Mouse (Mus musculus): ENCODE results near the gene Gm21985. TPM values are rescaled to one million over a fixed set of nuclear protein-coding genes. Genes with fewer than 3 reads are reported as not detected.

Gene Gm21985
- not detected in 2 replicates for polyA plus RNA-seq (2014; fragmentation: Nextera tagmentation; extraction: Ambion mirVana)

- peak; percentile 60 for DNase-seq (ENCODE audit: low spot score)
- no peaks in the 10 kb centered on the region for H3K27me3 ChIP-seq (ENCODE audit: control insufficient read depth, insufficient read depth, low read length)
- peak within 1 kb of the TSS; percentile 78 for H3K9ac ChIP-seq (ENCODE audit: low read depth, low read length)
- peak within 1 kb of the TSS; percentile 86 for H3K4me2 ChIP-seq (replicated peaks; ENCODE audit: low read depth, low read length)
- no peaks in the 10 kb centered on the region for H3K36me3 ChIP-seq (ENCODE audit: control insufficient read depth, insufficient read depth, low read length)
- peak within 1 kb of the TSS; percentile 92 for H3K27ac ChIP-seq (ENCODE audit: low read depth, low read length)
- no peaks in the 10 kb centered on the region for H3K9me3 ChIP-seq (ENCODE audit: control insufficient read depth, low read length)
- H3K4me3 ChIP-seq (ENCODE audit: low read depth, low read length): peak within 1 kb of the TSS; percentile 71
- ATAC-seq (ENCODE audit: low FRiP score): peak; percentile 50
- 2% methylated on average over 11 of the region's 11 CpGs for WGBS
- H3K4me1 ChIP-seq (replicated peaks; ENCODE audit: control insufficient read depth, insufficient read depth, low read length): no peaks in the 10 kb centered on the region
These were observed at the start of gene Gm21985 for GRCm38 (mm10) chr2:112266242-112266592. TSS of gene Gm21985 (plus strand) at chr2:112266314.

GRCm38 (mm10) chr2:112217614-112218013 lies 48.5 kb upstream of the Gm21985 start:
- no peak overlapping the region for H3K4me2 ChIP-seq (replicated peaks; ENCODE audit: low read depth, low read length)
- H3K27me3 ChIP-seq (ENCODE audit: control insufficient read depth, insufficient read depth, low read length): no peaks in the 10 kb centered on the region
- ATAC-seq (ENCODE audit: low FRiP score): no peak
- H3K4me1 ChIP-seq (replicated peaks; ENCODE audit: control insufficient read depth, insufficient read depth, low read length): no peaks in the 10 kb centered on the region
- 77% methylated on average over 6 of the region's 6 CpGs for WGBS
- H3K9ac ChIP-seq (ENCODE audit: low read depth, low read length): no peak overlapping the region
- no peaks in the 10 kb centered on the region for H3K36me3 ChIP-seq (ENCODE audit: control insufficient read depth, insufficient read depth, low read length)
- DNase-seq (ENCODE audit: low spot score): no peak
- H3K9me3 ChIP-seq (ENCODE audit: control insufficient read depth, low read length): no peaks in the 10 kb centered on the region
- H3K4me3 ChIP-seq (ENCODE audit: low read depth, low read length): no peak overlapping the region
- H3K27ac ChIP-seq (ENCODE audit: low read depth, low read length): no peak overlapping the region

GRCm38 (mm10) chr2:112220880-112221279 lies 45.2 kb upstream of the Gm21985 start:
- no peak overlapping the region for H3K9ac ChIP-seq (ENCODE audit: low read depth, low read length)
- ATAC-seq (ENCODE audit: low FRiP score) (no peak), DNase-seq (ENCODE audit: low spot score) (no peak)
- H3K4me3 ChIP-seq (ENCODE audit: low read depth, low read length): no peak overlapping the region
- WGBS: 87% methylated on average over 5 of the region's 5 CpGs
- no peak overlapping the region for H3K27ac ChIP-seq (ENCODE audit: low read depth, low read length)
- H3K9me3 ChIP-seq (ENCODE audit: control insufficient read depth, low read length): no peaks in the 10 kb centered on the region
- H3K36me3 ChIP-seq (ENCODE audit: control insufficient read depth, insufficient read depth, low read length): no peaks in the 10 kb centered on the region
- H3K4me2 ChIP-seq (replicated peaks; ENCODE audit: low read depth, low read length): no peak overlapping the region
- no peaks in the 10 kb centered on the region for H3K4me1 ChIP-seq (replicated peaks; ENCODE audit: control insufficient read depth, insufficient read depth, low read length)
- H3K27me3 ChIP-seq (ENCODE audit: control insufficient read depth, insufficient read depth, low read length): no peaks in the 10 kb centered on the region

GRCm38 (mm10) chr2:112222607-112223006 lies 43.5 kb upstream of the Gm21985 start:
- H3K9me3 ChIP-seq (ENCODE audit: control insufficient read depth, low read length): no peaks in the 10 kb centered on the region
- no peaks in the 10 kb centered on the region for H3K27me3 ChIP-seq (ENCODE audit: control insufficient read depth, insufficient read depth, low read length)
- H3K4me3 ChIP-seq (ENCODE audit: low read depth, low read length): no peak overlapping the region
- ATAC-seq (ENCODE audit: low FRiP score) (no peak), DNase-seq (ENCODE audit: low spot score) (no peak)
- no peak overlapping the region for H3K27ac ChIP-seq (ENCODE audit: low read depth, low read length)
- no peak overlapping the region for H3K4me2 ChIP-seq (replicated peaks; ENCODE audit: low read depth, low read length)
- H3K9ac ChIP-seq (ENCODE audit: low read depth, low read length): no peak overlapping the region
- H3K36me3 ChIP-seq (ENCODE audit: control insufficient read depth, insufficient read depth, low read length): no peaks in the 10 kb centered on the region
- WGBS: 86% methylated on average over 5 of the region's 5 CpGs
- H3K4me1 ChIP-seq (replicated peaks; ENCODE audit: control insufficient read depth, insufficient read depth, low read length): no peaks in the 10 kb centered on the region

DNA sequence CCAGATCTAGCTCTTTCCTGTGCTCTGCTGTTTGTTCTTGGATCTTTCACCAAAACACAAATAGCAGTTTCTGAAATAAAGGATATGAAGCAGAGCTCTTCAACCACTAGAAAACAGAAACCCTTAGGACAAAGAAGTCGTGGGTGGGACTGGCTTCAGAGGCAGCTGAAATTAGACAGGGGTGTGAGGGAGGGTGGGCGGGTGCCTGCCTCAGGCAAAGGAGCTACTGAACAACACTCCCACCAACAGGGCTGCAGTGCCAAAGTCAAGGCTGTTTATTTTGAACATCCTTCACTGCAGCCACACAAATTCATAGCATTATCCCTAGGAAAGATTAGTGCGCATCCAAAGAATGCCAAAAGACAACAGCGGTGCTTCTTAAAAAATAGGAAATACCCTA lies 41.8 kb upstream of the Gm21985 start:
- H3K27me3 ChIP-seq (ENCODE audit: control insufficient read depth, insufficient read depth, low read length): no peaks in the 10 kb centered on the region
- 77% methylated on average over 4 of the region's 4 CpGs for WGBS
- ATAC-seq (ENCODE audit: low FRiP score): no peak

GRCm38 (mm10) chr2:112232623-112233022 lies 33.5 kb upstream of the Gm21985 start:
- Histone ChIP-seq H3K27ac (ENCODE audit: low read depth, low read length) (no peak overlapping the region), H3K9ac (ENCODE audit: low read depth, low read length) (no peak overlapping the region), H3K9me3 (ENCODE audit: control insufficient read depth, low read length) (no peaks in the 10 kb centered on the region), H3K4me3 (ENCODE audit: low read depth, low read length) (no peak overlapping the region), H3K27me3 (ENCODE audit: control insufficient read depth, insufficient read depth, low read length) (no peaks in the 10 kb centered on the region), H3K36me3 (ENCODE audit: control insufficient read depth, insufficient read depth, low read length) (no peaks in the 10 kb centered on the region), H3K4me1 (replicated peaks; ENCODE audit: control insufficient read depth, insufficient read depth, low read length) (no peaks in the 10 kb centered on the region), H3K4me2 (replicated peaks; ENCODE audit: low read depth, low read length) (no peak overlapping the region)
- WGBS: 90% methylated on average over 1 of the region's 1 CpGs
- no peak for DNase-seq (ENCODE audit: low spot score)
- ATAC-seq (ENCODE audit: low FRiP score): no peak

More for the DNA sequence above, 41.8 kb upstream of the Gm21985 start:
- no peaks in the 10 kb centered on the region for H3K4me1 ChIP-seq (replicated peaks; ENCODE audit: control insufficient read depth, insufficient read depth, low read length)
- H3K4me2 ChIP-seq (replicated peaks; ENCODE audit: low read depth, low read length): no peak overlapping the region
- no peaks in the 10 kb centered on the region for H3K9me3 ChIP-seq (ENCODE audit: control insufficient read depth, low read length)
- no peak overlapping the region for H3K9ac ChIP-seq (ENCODE audit: low read depth, low read length)
- H3K4me3 ChIP-seq (ENCODE audit: low read depth, low read length): no peak overlapping the region
- H3K27ac ChIP-seq (ENCODE audit: low read depth, low read length): no peak overlapping the region
- H3K36me3 ChIP-seq (ENCODE audit: control insufficient read depth, insufficient read depth, low read length): no peaks in the 10 kb centered on the region
- no peak for DNase-seq (ENCODE audit: low spot score)

GRCm38 (mm10) chr2:112236620-112237019 lies 29.5 kb upstream of the Gm21985 start:
- WGBS: 96% methylated on average over 2 of the region's 2 CpGs
- Histone ChIP-seq H3K27ac (ENCODE audit: low read depth, low read length) (no peak overlapping the region), H3K4me3 (ENCODE audit: low read depth, low read length) (no peak overlapping the region), H3K27me3 (ENCODE audit: control insufficient read depth, insufficient read depth, low read length) (no peaks in the 10 kb centered on the region), H3K9ac (ENCODE audit: low read depth, low read length) (no peak overlapping the region), H3K36me3 (ENCODE audit: control insufficient read depth, insufficient read depth, low read length) (no peaks in the 10 kb centered on the region), H3K9me3 (ENCODE audit: control insufficient read depth, low read length) (no peaks in the 10 kb centered on the region), H3K4me2 (replicated peaks; ENCODE audit: low read depth, low read length) (no peak overlapping the region), H3K4me1 (replicated peaks; ENCODE audit: control insufficient read depth, insufficient read depth, low read length) (no peaks in the 10 kb centered on the region)
- no peak for ATAC-seq (ENCODE audit: low FRiP score)
- no peak for DNase-seq (ENCODE audit: low spot score)

DNA sequence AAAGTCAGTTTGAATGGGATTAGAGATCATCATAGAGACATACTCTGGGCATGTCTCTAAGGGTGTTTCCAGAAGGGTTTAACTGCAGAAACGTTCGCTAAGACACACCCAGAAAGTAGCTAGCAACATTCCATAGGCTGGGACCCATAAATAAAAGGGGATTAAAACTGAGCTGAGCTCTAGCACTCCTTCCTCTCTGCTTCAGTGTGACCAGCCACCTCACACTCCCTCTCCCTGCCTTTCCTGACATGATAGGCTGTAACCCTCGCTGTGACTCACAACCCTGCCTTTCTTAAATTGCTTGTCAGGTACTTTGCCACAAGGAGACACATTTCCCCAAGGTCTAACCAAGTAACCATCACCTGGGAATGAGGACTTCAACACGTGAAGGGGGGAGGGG lies 28.1 kb upstream of the Gm21985 start:
- Histone ChIP-seq H3K9ac (ENCODE audit: low read depth, low read length) (no peak overlapping the region), H3K4me1 (replicated peaks; ENCODE audit: control insufficient read depth, insufficient read depth, low read length) (no peaks in the 10 kb centered on the region), H3K27ac (ENCODE audit: low read depth, low read length) (no peak overlapping the region), H3K4me2 (replicated peaks; ENCODE audit: low read depth, low read length) (no peak overlapping the region), H3K36me3 (ENCODE audit: control insufficient read depth, insufficient read depth, low read length) (no peaks in the 10 kb centered on the region), H3K27me3 (ENCODE audit: control insufficient read depth, insufficient read depth, low read length) (no peaks in the 10 kb centered on the region), H3K9me3 (ENCODE audit: control insufficient read depth, low read length) (no peaks in the 10 kb centered on the region), H3K4me3 (ENCODE audit: low read depth, low read length) (no peak overlapping the region)
- WGBS: 8% methylated on average over 4 of the region's 4 CpGs
- ATAC-seq (ENCODE audit: low FRiP score) (no peak), DNase-seq (ENCODE audit: low spot score) (peak; percentile 4)

DNA sequence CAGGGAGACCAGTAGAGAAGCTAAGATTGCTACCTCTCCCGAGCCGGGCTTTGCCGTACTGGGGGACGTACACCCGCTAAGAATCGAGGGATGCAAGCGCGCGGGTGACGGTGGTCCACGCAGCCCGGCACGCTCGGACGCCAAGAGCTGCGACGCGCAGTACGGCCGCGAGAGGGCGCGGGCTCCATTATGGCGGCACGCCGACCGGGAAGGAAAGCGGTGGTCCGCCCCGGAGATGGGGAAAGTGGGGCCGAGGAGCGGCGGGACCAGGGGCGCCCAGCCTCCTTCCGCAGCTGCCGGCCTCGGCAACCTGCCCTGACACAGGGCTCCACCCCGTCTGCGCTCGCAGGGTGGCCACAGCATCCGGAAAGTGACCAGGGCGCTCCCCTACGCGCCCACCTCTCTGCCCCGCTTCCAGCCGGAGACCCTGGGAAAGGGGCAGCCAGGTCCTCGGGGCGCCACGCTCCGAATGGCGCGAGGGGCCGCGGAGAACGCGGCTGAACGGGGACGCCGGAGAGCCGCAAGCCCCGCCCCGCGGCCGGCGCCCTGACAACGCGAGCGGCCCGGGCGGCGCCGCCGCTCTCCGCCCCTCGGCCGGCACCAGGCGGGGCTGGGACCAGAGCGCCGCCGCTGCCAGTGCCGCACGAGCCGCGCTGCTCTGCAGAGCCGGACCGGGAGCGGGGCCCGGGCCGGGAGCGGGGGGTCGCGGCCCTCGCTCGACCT lies 26.7 kb upstream of the Gm21985 start, which contains the start of gene Lpcat4:
Gene Lpcat4 (plus strand): TSS at position 257 of the 723 bp plus-strand sequence.
- Histone ChIP-seq H3K27me3 (ENCODE audit: control insufficient read depth, insufficient read depth, low read length) (no peaks in the 10 kb centered on the region), H3K4me1 (replicated peaks; ENCODE audit: control insufficient read depth, insufficient read depth, low read length) (no peaks in the 10 kb centered on the region), H3K4me2 (replicated peaks; ENCODE audit: low read depth, low read length) (peak within 1 kb of the TSS; percentile 93), H3K27ac (ENCODE audit: low read depth, low read length) (peak within 1 kb of the TSS; percentile 96), H3K4me3 (ENCODE audit: low read depth, low read length) (peak within 1 kb of the TSS; percentile 66), H3K36me3 (ENCODE audit: control insufficient read depth, insufficient read depth, low read length) (no peaks in the 10 kb centered on the region), H3K9ac (ENCODE audit: low read depth, low read length) (peak within 1 kb of the TSS; percentile 73), H3K9me3 (ENCODE audit: control insufficient read depth, low read length) (no peaks in the 10 kb centered on the region)
- peak; percentile 96 for DNase-seq (ENCODE audit: low spot score)
- ATAC-seq (ENCODE audit: low FRiP score): peak; percentile 92
- WGBS: under 1% methylated on average over 62 of the region's 94 CpGs

Measured in hindbrain, embryonic 11.5 days (tissue).